Mouse (Mus musculus) testis, adult 2 months (tissue): Measurements from ENCODE around the gene Gm10799.

Source experiments
- CTCF ChIP-seq: fragments of 200-500 bp; IDR thresholded peaks from 2 replicates; pipeline ENCODE4 v1.5.1; 2012; ENCODE audit warnings: low read depth, mild to moderate bottlenecking, inconsistent platforms, low read length, moderate library complexity; ENCODE audit not compliant: control insufficient read depth, insufficient read depth, insufficient replicate concordance
- POLR2A ChIP-seq: fragments of 200-500 bp; IDR thresholded peaks from 2 replicates; pipeline ENCODE4 v1.6.1; 2012; ENCODE audit warnings: low read depth, mild to moderate bottlenecking, inconsistent platforms, low read length, moderate library complexity; ENCODE audit not compliant: control insufficient read depth

GRCm38 (mm10) chr2:104110031-104110430, 41.7 kb upstream of the Gm10799 start:
- TF ChIP-seq POLR2A (no peak), CTCF (no peak)
